Mouse (Mus musculus): Measurements from ENCODE around the gene Gpc6.

Gpc6 gene

GRCm38 (mm10) chr14:117648199-117648960 is 723.3 kb downstream of the Gpc6 start:
- peak; percentile 41 for DNase-seq

GRCm38 (mm10) chr14:117650141-117650540 is 725.0 kb downstream of the Gpc6 start:
- DNase-seq = peak; percentile 56

- DNase-seq = no peak
These were observed 726.2 kb downstream of the Gpc6 start for GRCm38 (mm10) chr14:117651271-117651670.

- DNase-seq = no peak
These were observed 726.8 kb downstream of the Gpc6 start for GRCm38 (mm10) chr14:117651938-117652337.

GRCm38 (mm10) chr14:117655382-117655781 is 730.3 kb downstream of the Gpc6 start:
- no peak for DNase-seq

- DNase-seq = no peak
These were observed 734.2 kb downstream of the Gpc6 start for GRCm38 (mm10) chr14:117659198-117659761.

- no peak for DNase-seq
These were observed 737.1 kb downstream of the Gpc6 start for GRCm38 (mm10) chr14:117662261-117662660.

- DNase-seq = no peak
These were observed 739.7 kb downstream of the Gpc6 start for GRCm38 (mm10) chr14:117664796-117665195.

GRCm38 (mm10) chr14:117666126-117666525 is 741.0 kb downstream of the Gpc6 start:
- no peak for DNase-seq

GRCm38 (mm10) chr14:117673541-117673940 is 748.4 kb downstream of the Gpc6 start:
- DNase-seq = no peak

- peak; percentile 62 for DNase-seq
These were observed 749.4 kb downstream of the Gpc6 start for GRCm38 (mm10) chr14:117674482-117674881.

GRCm38 (mm10) chr14:117679926-117680325 is 754.8 kb downstream of the Gpc6 start:
- DNase-seq = no peak

GRCm38 (mm10) chr14:117681321-117681921 is 756.3 kb downstream of the Gpc6 start:
- DNase-seq = no peak

GRCm38 (mm10) chr14:117683149-117683548 is 758.0 kb downstream of the Gpc6 start:
- DNase-seq = no peak

- DNase-seq = no peak
These were observed 764.7 kb downstream of the Gpc6 start for GRCm38 (mm10) chr14:117689848-117690247.

- DNase-seq = no peak
These were observed 770.5 kb downstream of the Gpc6 start for GRCm38 (mm10) chr14:117695565-117695964.

- DNase-seq = no peak
These were observed 775.7 kb downstream of the Gpc6 start for GRCm38 (mm10) chr14:117700670-117701280.

GRCm38 (mm10) chr14:117708817-117709216 is 783.7 kb downstream of the Gpc6 start:
- no peak for DNase-seq

- DNase-seq = no peak
These were observed 785.4 kb downstream of the Gpc6 start for GRCm38 (mm10) chr14:117710463-117710911.

- no peak for DNase-seq
These were observed 787.2 kb downstream of the Gpc6 start for GRCm38 (mm10) chr14:117712311-117712710.

GRCm38 (mm10) chr14:117714165-117714564 is 789.0 kb downstream of the Gpc6 start:
- peak; percentile 8 for DNase-seq

GRCm38 (mm10) chr14:117716305-117716704 is 791.2 kb downstream of the Gpc6 start:
- DNase-seq = no peak

GRCm38 (mm10) chr14:117728741-117729140 is 803.6 kb downstream of the Gpc6 start:
- DNase-seq = no peak

- DNase-seq = no peak
These were observed 830.1 kb downstream of the Gpc6 start for GRCm38 (mm10) chr14:117755231-117755630.
